Mouse (Mus musculus): ENCODE results near the gene Fbxl8. TPM values are rescaled to one million over a fixed set of nuclear protein-coding genes. Genes with fewer than 3 reads are reported as not detected.

The Fbxl8 gene
- polyA plus RNA-seq (2012; fragmentation: generic; extraction: Trizol): 10 to 100 TPM in 1 of 2 experiments, 1 to 10 TPM in 1; 8.3 to 13.5 TPM

GRCm38 (mm10) chr8:105264024-105264982 lies at the start of gene Fbxl8, which contains the start of gene Tradd:
Gene Fbxl8 (plus strand): TSS chr8:105264648.
Gene Tradd (minus strand): TSS chr8:105264609.

GRCm38 (mm10) chr8:105224413-105225271 lies 39.8 kb upstream of the Fbxl8 start, which contains the start of gene D230025D16Rik:
Gene D230025D16Rik (plus strand): TSS chr8:105225145.

GRCm38 (mm10) chr8:105254966-105255350 lies 9.5 kb upstream of the Fbxl8 start, which contains the start of gene B3gnt9:
Gene B3gnt9 (minus strand): TSS chr8:105255153.

GRCm38 (mm10) chr8:105269461-105269947 lies 5.1 kb downstream of the Fbxl8 start, which contains the start of gene Hsf4:
Gene Hsf4 (plus strand): TSS chr8:105269801.

GRCm38 (mm10) chr8:105275840-105276239 lies 11.4 kb downstream of the Fbxl8 start, which contains the start of gene Nol3:
Gene Nol3 (plus strand): TSS chr8:105276140.

GRCm38 (mm10) chr8:105289805-105290460 lies 25.5 kb downstream of the Fbxl8 start, which contains the start of gene 4931428F04Rik:
Gene 4931428F04Rik (minus strand): TSS chr8:105289864.

GRCm38 (mm10) chr8:105295895-105296573 lies 31.6 kb downstream of the Fbxl8 start, which contains the start of gene Exoc3l:
Gene Exoc3l (minus strand): TSS chr8:105296101.

GRCm38 (mm10) chr8:105297511-105298192 lies 33.2 kb downstream of the Fbxl8 start, which contains the start of gene E2f4:
Gene E2f4 (plus strand): TSS chr8:105297663.

GRCm38 (mm10) chr8:105305211-105306145 lies 41.0 kb downstream of the Fbxl8 start, which contains the start of gene Elmo3:
Gene Elmo3 (plus strand): TSS chr8:105305601.

Other genes starting within 250 kb of the Fbxl8 start
- gene Ces3a, start 216.0 kb upstream of the Fbxl8 start, polyA plus RNA-seq (2012; fragmentation: generic; extraction: Trizol): not detected
- gene Ces3b, start 180.9 kb upstream of the Fbxl8 start, polyA plus RNA-seq (2012; fragmentation: generic; extraction: Trizol): not detected
- gene Ces4a, start 132.8 kb upstream of the Fbxl8 start, polyA plus RNA-seq (2012; fragmentation: generic; extraction: Trizol): under 1 TPM in 1 of 2 experiments, not detected in 1; 0.09 TPM
- gene Cbfb, start 94.0 kb upstream of the Fbxl8 start, polyA plus RNA-seq (2012; fragmentation: generic; extraction: Trizol): 10 to 100 TPM in 1 of 2 experiments, 1 to 10 TPM in 1; 3.5 to 16.1 TPM
- 10 to 100 TPM in 1 of 2 experiments, 1 to 10 TPM in 1; 2.5 to 11.6 TPM for gene D230025D16Rik, start 39.5 kb upstream of the Fbxl8 start, polyA plus RNA-seq (2012; fragmentation: generic; extraction: Trizol)
- 10 to 100 TPM in 1 of 2 experiments, 1 to 10 TPM in 1; 2.2 to 24.1 TPM for gene B3gnt9, start 9.5 kb upstream of the Fbxl8 start, polyA plus RNA-seq (2012; fragmentation: generic; extraction: Trizol)
- gene Tradd, start within 50 bp of the Fbxl8 start, polyA plus RNA-seq (2012; fragmentation: generic; extraction: Trizol): 10 to 100 TPM; 26.7 to 37.4 TPM
- under 1 TPM; 0.02 to 0.42 TPM for gene Hsf4, start 5.2 kb downstream of the Fbxl8 start, polyA plus RNA-seq (2012; fragmentation: generic; extraction: Trizol)
- gene Nol3, start 11.5 kb downstream of the Fbxl8 start, polyA plus RNA-seq (2012; fragmentation: generic; extraction: Trizol): under 1 TPM; 0.12 to 0.26 TPM
- gene 4931428F04Rik, start 25.2 kb downstream of the Fbxl8 start, polyA plus RNA-seq (2012; fragmentation: generic; extraction: Trizol): 10 to 100 TPM in 1 of 2 experiments, 1 to 10 TPM in 1; 4.3 to 13.5 TPM
- 1 to 10 TPM in 1 of 2 experiments, under 1 TPM in 1; 0.60 to 3.1 TPM for gene Exoc3l, start 31.5 kb downstream of the Fbxl8 start, polyA plus RNA-seq (2012; fragmentation: generic; extraction: Trizol)
- gene E2f4, start 33.0 kb downstream of the Fbxl8 start, polyA plus RNA-seq (2012; fragmentation: generic; extraction: Trizol): 10 to 100 TPM; 32.9 to 35.0 TPM
- under 1 TPM; 0.18 to 0.99 TPM for gene Elmo3, start 41.0 kb downstream of the Fbxl8 start, polyA plus RNA-seq (2012; fragmentation: generic; extraction: Trizol)
- gene Lrrc29, start 61.6 kb downstream of the Fbxl8 start, polyA plus RNA-seq (2012; fragmentation: generic; extraction: Trizol): 1 to 10 TPM; 1.2 to 1.6 TPM
- gene Tmem208, start 61.7 kb downstream of the Fbxl8 start, polyA plus RNA-seq (2012; fragmentation: generic; extraction: Trizol): 100 to 1,000 TPM in 1 of 2 experiments, 10 to 100 TPM in 1; 87.7 to 101 TPM
- 10 to 100 TPM; 11.2 to 35.4 TPM for gene Fhod1, start 83.3 kb downstream of the Fbxl8 start, polyA plus RNA-seq (2012; fragmentation: generic; extraction: Trizol)
- gene Slc9a5, start 84.2 kb downstream of the Fbxl8 start, polyA plus RNA-seq (2012; fragmentation: generic; extraction: Trizol): 1 to 10 TPM; 1.4 to 8.8 TPM
- 10 to 100 TPM in 1 of 2 experiments, 1 to 10 TPM in 1; 1.0 to 13.3 TPM for gene Plekhg4, start 108.6 kb downstream of the Fbxl8 start, polyA plus RNA-seq (2012; fragmentation: generic; extraction: Trizol)
- 1 to 10 TPM in 1 of 2 experiments, under 1 TPM in 1; 0.02 to 3.4 TPM for gene Kctd19, start 148.9 kb downstream of the Fbxl8 start, polyA plus RNA-seq (2012; fragmentation: generic; extraction: Trizol)
- gene Lrrc36, start 148.9 kb downstream of the Fbxl8 start, polyA plus RNA-seq (2012; fragmentation: generic; extraction: Trizol): under 1 TPM in 1 of 2 experiments, not detected in 1; 0.15 TPM
- gene Tppp3, start 206.9 kb downstream of the Fbxl8 start, polyA plus RNA-seq (2012; fragmentation: generic; extraction: Trizol): 10 to 100 TPM in 1 of 2 experiments, under 1 TPM in 1; 0.66 to 23.9 TPM
- gene Zdhhc1, start 232.3 kb downstream of the Fbxl8 start, polyA plus RNA-seq (2012; fragmentation: generic; extraction: Trizol): 10 to 100 TPM in 1 of 2 experiments, 1 to 10 TPM in 1; 8.9 to 50.5 TPM